Mouse (Mus musculus) left cerebral cortex, postnatal 10 days (tissue): Measurements from ENCODE around the gene Fpr-rs7. TPM values are rescaled to one million over a fixed set of nuclear protein-coding genes. Genes with fewer than 3 reads are reported as not detected.

Source experiments
- DNase-seq, 2 experiments: peaks; one replicate each; pipeline ENCODE4 v3.0.0; 2021 to 2022; ENCODE audit warnings: low spot score in 2 of 2, mixed read lengths in 1 of 2; ENCODE audit errors: extremely low spot score in 1 of 2
- intact Hi-C: fragments of 180-260 bp; cut with DNase I; formaldehyde crosslinking; loops from one replicate; pipeline ENCODE4 v1.15.1; 2025
- total RNA-seq, 2 experiments: library from RNA; stranded (reverse); gene quantifications; 2 replicates each; pipeline ENCODE4 v1.2.3; 2021

The Fpr-rs7 gene
- not detected for total RNA-seq

GRCm38 (mm10) chr17:20114126-20114525 is at the start of gene Fpr-rs7:
Fpr-rs7 (minus strand) TSS chr17:20114226.
- DNase-seq = no peak
- intact Hi-C loops = no loop called here

DNA sequence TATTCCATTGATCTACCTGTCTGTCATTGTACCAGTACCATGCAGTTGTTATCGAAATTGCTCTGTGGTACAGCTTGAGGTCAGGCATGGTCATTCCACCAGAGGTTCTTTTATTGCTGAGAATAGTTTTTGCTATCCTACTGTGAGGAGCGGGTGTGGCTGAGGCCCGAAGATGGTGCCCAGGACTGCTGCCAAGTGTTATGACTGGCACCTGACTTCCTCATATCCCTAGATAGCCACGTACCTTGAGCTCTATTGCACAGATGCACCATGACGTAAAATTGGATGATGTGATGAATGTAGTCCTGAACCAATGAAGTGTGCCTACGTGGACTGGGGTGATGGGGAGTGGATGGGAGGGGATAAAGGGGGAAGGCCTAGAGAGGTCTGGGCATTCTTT is 39.9 kb downstream of the Fpr-rs7 start:
- DNase-seq = no peak
- intact Hi-C loops = no loop called here

DNA sequence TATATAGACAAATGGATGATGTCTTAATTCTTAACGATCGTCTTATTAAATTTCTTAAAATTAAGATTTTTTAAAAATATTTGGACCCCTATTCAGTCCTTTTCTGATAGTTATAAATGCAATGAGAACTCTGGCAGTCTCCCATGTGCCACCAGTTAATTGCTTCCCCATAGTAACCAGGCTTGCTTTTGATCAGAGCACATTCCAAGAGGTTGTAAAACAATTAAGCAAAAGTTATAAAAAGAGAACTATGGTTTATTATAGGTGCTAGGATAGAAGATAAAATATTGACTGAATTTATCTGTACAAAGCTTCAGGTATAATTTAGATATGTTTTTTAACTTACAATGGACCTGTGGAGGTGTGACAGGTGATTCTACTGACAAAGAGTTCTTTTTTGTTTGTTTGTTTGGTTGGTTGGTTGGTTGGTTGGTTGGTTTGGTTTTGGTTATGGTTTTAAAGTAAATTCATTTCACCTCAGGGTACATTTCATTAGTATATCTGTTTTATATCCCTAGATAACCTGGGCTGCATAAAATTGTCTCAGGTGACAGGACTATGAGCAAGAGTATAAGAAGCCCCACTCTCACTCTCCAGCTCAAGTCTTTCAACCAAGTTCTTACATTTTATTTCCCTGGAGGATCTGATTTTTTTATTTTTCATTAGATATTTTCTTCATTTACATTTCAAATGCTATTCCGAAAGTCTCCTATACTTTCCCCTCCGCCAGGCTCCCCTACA is 42.2 kb downstream of the Fpr-rs7 start:
- no peak for DNase-seq
- intact Hi-C loops = no loop called here

Other genes with a start within 250 kb of the Fpr-rs7 start
- gene Vmn2r104, start 65.9 kb downstream of the Fpr-rs7 start, total RNA-seq = not detected
- not detected for gene Fpr-rs6, start 68.9 kb upstream of the Fpr-rs7 start, total RNA-seq
- not detected for gene Vmn2r105, start 120.8 kb upstream of the Fpr-rs7 start, total RNA-seq
- gene Vmn2r106, start 171.3 kb upstream of the Fpr-rs7 start, total RNA-seq = not detected
- gene Vmn2r107, start 231.0 kb upstream of the Fpr-rs7 start, total RNA-seq = not detected